Mouse (Mus musculus) erythroblast, embryonic 14.5 days (primary cell): Measurements from ENCODE around the gene Terb2. TPM values are rescaled to one million over a fixed set of nuclear protein-coding genes. Genes with fewer than 3 reads are reported as not detected.

ENCODE experiments used
- H3K27me3 ChIP-seq: 2 replicates; pipeline ENCODE4 v1.6.1; 2012; ENCODE audit warnings: inconsistent platforms; ENCODE audit not compliant: control insufficient read depth
- H3K36me3 ChIP-seq: 2 replicates; pipeline ENCODE4 v1.6.1; 2012; ENCODE audit warnings: mild to moderate bottlenecking, inconsistent platforms; ENCODE audit not compliant: control insufficient read depth
- H3K4me1 ChIP-seq: 2 replicates; pipeline ENCODE4 v1.6.1; 2012; ENCODE audit warnings: inconsistent platforms; ENCODE audit not compliant: control insufficient read depth
- H3K4me3 ChIP-seq: replicated peaks from 2 replicates; pipeline ENCODE3; 2012; ENCODE audit warnings: moderate library complexity, mild to moderate bottlenecking, inconsistent platforms
- H3K9me3 ChIP-seq: 2 replicates; pipeline ENCODE4 v1.6.1; 2012; ENCODE audit warnings: low read length, inconsistent platforms, mixed read lengths; ENCODE audit not compliant: control insufficient read depth
- GATA1 ChIP-seq: IDR thresholded peaks from 2 replicates; pipeline ENCODE4 v1.6.1; 2012; ENCODE audit warnings: low read length, inconsistent platforms, mixed read lengths
- TAL1 ChIP-seq: IDR thresholded peaks from 3 replicates; pipeline ENCODE4 v1.6.1; 2012; ENCODE audit warnings: low read length, inconsistent platforms, mixed read lengths
- polyA plus RNA-seq: library from polyadenylated mRNA; stranded (reverse); fragments of >175 nt; gene quantifications from 2 replicates; pipeline ENCODE4 v1.2.3, GENCODE M21; 2012

Terb2 gene
- not detected in 2 replicates for polyA plus RNA-seq

- TF ChIP-seq GATA1 (no peak), TAL1 (no peak)
- Histone ChIP-seq H3K27me3 (no peaks in the 10 kb centered on the region), H3K4me1 (peaks cover 1% of the 10 kb centered on the region; the same call in 1 of the 2 replicates), H3K9me3 (no peaks in the 10 kb centered on the region), H3K4me3 (no peak within 1 kb of the TSS), H3K36me3 (no peaks in the 10 kb centered on the region)
Observed at GRCm38 (mm10) chr2:122186106-122186505, at the start of gene Terb2, which contains the start of gene Patl2. TSS of gene Terb2 (plus strand) at chr2:122186272. TSS of gene Patl2 (minus strand) at chr2:122186189.

GRCm38 (mm10) chr2:122137839-122138465 lies 48.1 kb upstream of the Terb2 start:
- peak overlapping the region; percentile 43 for H3K4me3 ChIP-seq
- H3K4me1 ChIP-seq = peaks cover 55% of the 10 kb centered on the region

GRCm38 (mm10) chr2:122140815-122141214 lies 45.3 kb upstream of the Terb2 start:
- no peaks in the 10 kb centered on the region for H3K27me3 ChIP-seq
- peaks cover 50% of the 10 kb centered on the region for H3K4me1 ChIP-seq
- no peaks in the 10 kb centered on the region for H3K36me3 ChIP-seq
- TF ChIP-seq TAL1 = no peak
- TF ChIP-seq GATA1 = no peak
- no peak overlapping the region for H3K4me3 ChIP-seq
- no peaks in the 10 kb centered on the region for H3K9me3 ChIP-seq

More at GRCm38 (mm10) chr2:122137839-122138465, 48.1 kb upstream of the Terb2 start:
- Histone ChIP-seq H3K36me3 (no peaks in the 10 kb centered on the region), H3K27me3 (no peaks in the 10 kb centered on the region), H3K9me3 (no peaks in the 10 kb centered on the region)
- TF ChIP-seq GATA1 (peak; percentile 94), TAL1 (peak; percentile 83)

- Histone ChIP-seq H3K4me3 (no peak overlapping the region), H3K36me3 (no peaks in the 10 kb centered on the region), H3K27me3 (no peaks in the 10 kb centered on the region), H3K9me3 (no peaks in the 10 kb centered on the region), H3K4me1 (peaks cover 51% of the 10 kb centered on the region)
- TF ChIP-seq TAL1 = no peak
- no peak for TF ChIP-seq GATA1
Observed at GRCm38 (mm10) chr2:122141332-122141967, 44.6 kb upstream of the Terb2 start.

- Histone ChIP-seq H3K9me3 (no peaks in the 10 kb centered on the region), H3K4me1 (peaks cover 49% of the 10 kb centered on the region), H3K27me3 (no peaks in the 10 kb centered on the region), H3K36me3 (no peaks in the 10 kb centered on the region), H3K4me3 (no peak overlapping the region)
- TF ChIP-seq GATA1 (no peak), TAL1 (no peak)
Observed at GRCm38 (mm10) chr2:122143111-122143510, 43.0 kb upstream of the Terb2 start.

DNA sequence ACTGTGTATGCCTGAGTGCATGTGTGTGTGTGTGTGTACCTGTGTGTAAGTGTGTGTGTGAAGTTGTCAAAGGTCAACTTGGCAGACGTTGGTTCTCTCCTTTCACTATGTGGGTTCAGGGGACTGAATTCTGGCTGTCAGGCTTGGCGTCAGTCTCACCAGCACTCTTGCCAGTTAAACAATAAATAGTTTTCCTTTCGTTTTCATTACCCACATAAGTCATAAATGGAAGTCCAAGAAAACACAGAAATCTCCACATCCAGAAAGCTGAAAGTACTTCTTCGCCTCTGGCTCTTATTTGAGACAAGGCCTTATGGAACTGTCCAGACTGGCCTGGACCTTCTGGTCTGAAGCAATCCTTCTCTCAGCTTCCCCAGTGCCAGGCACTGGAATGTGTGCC lies 40.3 kb upstream of the Terb2 start:
- no peaks in the 10 kb centered on the region for H3K9me3 ChIP-seq
- no peak overlapping the region for H3K4me3 ChIP-seq
- H3K4me1 ChIP-seq = peaks cover 44% of the 10 kb centered on the region
- TF ChIP-seq TAL1 (no peak), GATA1 (no peak)
- H3K36me3 ChIP-seq = peaks cover 6% of the 10 kb centered on the region
- H3K27me3 ChIP-seq = no peaks in the 10 kb centered on the region

DNA sequence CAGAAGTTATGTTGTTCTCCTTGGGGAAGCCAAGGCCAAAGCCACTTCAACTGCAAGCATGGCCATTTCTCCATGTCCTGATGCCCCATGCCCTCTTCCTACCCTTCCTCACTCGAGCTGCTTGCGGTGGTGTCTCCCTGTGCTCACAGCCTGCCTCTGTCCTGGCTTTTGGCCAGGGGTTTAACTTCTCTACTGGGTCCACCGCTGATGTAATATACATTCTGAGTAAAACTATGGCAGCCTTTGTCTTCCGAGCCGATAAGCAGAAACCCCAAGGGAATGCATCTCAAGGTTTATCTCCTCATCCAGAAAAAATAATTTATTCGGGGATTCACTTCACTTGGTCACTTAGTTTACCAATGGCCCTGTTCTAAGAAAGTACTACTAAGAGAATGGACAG lies 39.4 kb upstream of the Terb2 start:
- H3K4me3 ChIP-seq = peak overlapping the region; percentile 78
- peaks cover 16% of the 10 kb centered on the region for H3K36me3 ChIP-seq
- H3K9me3 ChIP-seq = no peaks in the 10 kb centered on the region
- TF ChIP-seq TAL1 (no peak), GATA1 (no peak)
- H3K27me3 ChIP-seq = no peaks in the 10 kb centered on the region
- peaks cover 38% of the 10 kb centered on the region for H3K4me1 ChIP-seq

DNA sequence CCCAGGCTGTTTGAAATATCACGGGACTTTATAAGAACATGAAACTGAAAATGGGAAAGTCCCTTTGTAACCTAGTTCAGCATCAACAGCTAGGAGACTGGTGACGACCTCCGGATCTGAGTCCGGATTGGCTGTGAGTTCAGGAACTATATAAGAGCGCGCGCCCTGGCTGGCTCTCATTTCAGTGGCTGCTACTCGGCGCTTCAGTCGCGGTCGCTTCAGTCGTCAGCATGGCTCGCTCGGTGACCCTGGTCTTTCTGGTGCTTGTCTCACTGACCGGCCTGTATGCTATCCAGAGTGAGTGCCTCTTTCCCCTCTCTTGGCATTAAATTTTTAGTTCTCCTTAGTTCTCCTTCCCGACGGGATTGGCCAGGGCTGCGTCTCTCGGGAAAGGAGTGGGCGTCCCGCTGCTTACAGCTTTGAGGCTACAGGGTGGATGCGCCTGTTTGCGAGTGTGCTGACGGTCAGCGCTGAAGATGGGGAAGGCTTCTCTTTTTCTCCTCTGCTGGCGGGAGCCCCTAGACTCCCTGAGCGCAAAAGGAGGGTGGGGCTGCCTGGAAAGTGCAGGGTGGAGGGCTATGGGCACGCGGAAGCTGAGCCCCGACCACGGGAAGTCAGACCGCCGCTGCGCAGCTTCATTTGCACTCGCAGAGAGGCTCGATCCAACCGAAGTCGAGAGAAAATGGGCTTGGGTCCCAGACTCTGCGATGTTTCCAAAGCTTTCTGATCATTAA lies 38.4 kb upstream of the Terb2 start, which contains the start of gene B2m:
Gene B2m, plus strand, starts transcription at position 179 of the 734 bp plus-strand sequence.
- Histone ChIP-seq H3K9me3 (no peaks in the 10 kb centered on the region), H3K4me3 (peak within 1 kb of the TSS; percentile 78), H3K4me1 (peaks cover 40% of the 10 kb centered on the region), H3K36me3 (peaks cover 25% of the 10 kb centered on the region), H3K27me3 (no peaks in the 10 kb centered on the region)
- TF ChIP-seq TAL1 = no peak
- TF ChIP-seq GATA1 = no peak
